Mouse (Mus musculus) E14TG2a.4 (cell line): ENCODE data around the gene Samsn1.

Source experiments
- CTCF ChIP-seq: conservative IDR thresholded peaks from 2 replicates; pipeline ENCODE4 v1.5.1; 2014; ENCODE audit warnings: low read length
- POU5F1 ChIP-seq: IDR thresholded peaks from 2 replicates; pipeline ENCODE4 v1.6.1; 2014; ENCODE audit warnings: low read length, borderline replicate concordance

GRCm38 (mm10) chr16:75856343-75856742 is 165.7 kb downstream of the Samsn1 start:
- TF ChIP-seq CTCF (no peak), POU5F1 (no peak)
